Mouse (Mus musculus) CH12.LX (cell line): ENCODE results near the gene Csmd2.

Experiments
- CHD2 ChIP-seq: IDR thresholded peaks from 2 replicates; pipeline ENCODE4 v1.6.1; 2011; ENCODE audit warnings: low read length, improper control_type of control experiment
- CTCF ChIP-seq, 2 experiments: IDR thresholded peaks in 1 of 2; conservative IDR thresholded peaks in 1 of 2; 2 replicates each; pipeline ENCODE4 v1.5.1; 2011 to 2012; ENCODE audit warnings: low read depth in 2 of 2, low read length in 2 of 2, improper control_type of control experiment in 1 of 2, inconsistent platforms in 1 of 2, mild to moderate bottlenecking in 1 of 2, moderate library complexity in 1 of 2
- E2F4 ChIP-seq: IDR thresholded peaks from 2 replicates; pipeline ENCODE4 v1.6.1; 2011; ENCODE audit warnings: low read depth, low read length, improper control_type of control experiment; ENCODE audit not compliant: insufficient replicate concordance
- EP300 ChIP-seq: IDR thresholded peaks from 2 replicates; pipeline ENCODE4 v1.6.1; 2011; ENCODE audit warnings: low read length, improper control_type of control experiment
- POLR2A ChIP-seq: IDR thresholded peaks from 2 replicates; pipeline ENCODE4 v1.6.1; 2011; ENCODE audit warnings: low read depth, mild to moderate bottlenecking, improper control_type of control experiment, low read length
- RAD21 ChIP-seq: IDR thresholded peaks from 2 replicates; pipeline ENCODE4 v1.6.1; 2011; ENCODE audit warnings: low read depth, mild to moderate bottlenecking, low read length, improper control_type of control experiment, moderate library complexity
- SMC3 ChIP-seq: IDR thresholded peaks from 2 replicates; pipeline ENCODE4 v1.6.1; 2011; ENCODE audit warnings: low read depth, low read length, improper control_type of control experiment
- USF1 ChIP-seq: IDR thresholded peaks from 2 replicates; pipeline ENCODE4 v1.6.1; 2014; ENCODE audit warnings: low read depth, mild to moderate bottlenecking, inconsistent platforms, low read length, improper control_type of control experiment
- USF2 ChIP-seq: conservative IDR thresholded peaks from 2 replicates; pipeline ENCODE4 v1.6.1; 2011; ENCODE audit warnings: low read depth, low read length, improper control_type of control experiment
- ZKSCAN1 ChIP-seq: IDR thresholded peaks from 2 replicates; pipeline ENCODE4 v1.6.1; 2012; ENCODE audit warnings: low read depth, inconsistent platforms, low read length, improper control_type of control experiment, borderline replicate concordance
- ZNF384 ChIP-seq: IDR thresholded peaks from 2 replicates; pipeline ENCODE4 v1.6.1; 2012; ENCODE audit warnings: low read depth, low read length, improper control_type of control experiment, inconsistent platforms

DNA sequence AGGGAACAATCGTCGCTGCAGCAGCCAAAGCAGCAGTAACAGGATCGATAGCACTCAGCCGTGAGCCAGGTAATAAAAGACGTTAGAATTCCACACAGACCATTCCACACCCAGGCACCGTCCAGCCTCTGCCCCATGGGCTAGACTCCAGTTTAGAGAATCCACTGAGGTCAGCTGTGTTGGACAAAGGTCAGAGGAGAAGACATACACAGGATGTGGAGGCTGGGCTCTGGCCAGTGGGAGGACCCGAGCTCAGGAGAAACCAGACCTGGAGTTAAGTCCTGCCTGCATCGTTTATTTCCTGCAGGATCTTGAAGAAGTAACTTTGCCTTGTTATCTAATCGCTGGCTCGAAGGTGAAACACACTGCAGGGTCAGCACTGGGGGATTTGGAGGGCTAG, 519.2 kb downstream of the Csmd2 start:
- no peak for TF ChIP-seq CHD2
- no peak for TF ChIP-seq POLR2A
- no peak for TF ChIP-seq RAD21
- no peak for TF ChIP-seq CTCF (conservative IDR thresholded peaks at IDR 0.05 in 1 of 2, IDR thresholded peaks at IDR 0.05 in 1 of 2; ENCODE audit: low read depth in 2 of 2, low read length in 2 of 2)
- TF ChIP-seq USF1: no peak
- TF ChIP-seq ZKSCAN1: no peak
- TF ChIP-seq E2F4: no peak
- TF ChIP-seq EP300: no peak
- no peak for TF ChIP-seq SMC3
- TF ChIP-seq USF2: no peak
- TF ChIP-seq ZNF384: no peak
